25 mouse cellular contexts compared by ENCODE assay signal in the genomic region with DNA sequence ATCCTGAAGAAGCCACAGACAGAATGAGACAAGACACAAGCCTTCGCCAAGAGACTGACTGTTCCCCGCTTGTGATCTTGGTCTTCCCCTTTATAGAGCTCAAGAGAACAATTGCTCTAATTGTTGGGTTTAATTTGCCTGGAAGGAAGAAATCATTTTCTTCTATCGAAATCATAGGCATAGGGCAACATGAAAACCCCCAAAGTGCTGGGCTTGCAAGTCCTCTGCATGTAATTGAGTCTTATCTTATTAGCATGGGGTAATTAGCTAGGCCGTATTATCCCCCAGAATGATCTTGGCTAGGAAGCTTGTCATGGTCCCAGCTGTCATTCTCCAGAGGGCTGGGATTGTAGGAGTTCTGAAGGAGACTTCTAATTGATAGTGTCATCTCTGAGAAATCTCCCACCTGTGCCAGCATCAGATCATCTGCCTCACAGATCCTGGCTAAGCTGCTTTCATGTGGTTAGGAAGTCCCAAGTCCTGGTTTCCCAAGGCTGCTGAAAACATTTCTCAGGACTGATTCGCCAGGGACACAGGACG. TPM values are rescaled to one million over a fixed set of nuclear protein-coding genes. Genes with fewer than 3 reads are reported as not detected.
DNase-seq lines count a peak whose midpoint lies in the region; ATAC-seq and TF ChIP-seq lines count a peak whose summit lies in the region.
"Had no signal": no experiment of that assay in that cellular context is flagged by ENCODE, and none has a peak within 500 bp of the region (broad histone marks: within the 10 kb centered on the region; RNA-seq: fewer than 3 reads in every experiment).

Gene Krt73, minus strand, starts transcription at position 51 of the 540 bp plus-strand sequence.

- H3K27me3 ChIP-seq in hindbrain, embryonic 12.5 days = no peaks in the 10 kb centered on the region; the same call in 1 of the 2 replicates
- H3K27me3 ChIP-seq in hindbrain, embryonic 11.5 days (ENCODE audit: control insufficient read depth, insufficient read depth, low read length) = no peaks in the 10 kb centered on the region
- H3K27me3 ChIP-seq in forebrain, postnatal 0 days (ENCODE audit: insufficient read depth, low read length) = no peaks in the 10 kb centered on the region
- H3K27me3 ChIP-seq in midbrain, embryonic 16.5 days (ENCODE audit: control insufficient read depth, insufficient read depth, low read depth, low read length) = no peaks in the 10 kb centered on the region
- peaks cover 38% of the 10 kb centered on the region for H3K27me3 ChIP-seq in heart, embryonic 12.5 days (replicated peaks)
- H3K27me3 ChIP-seq: lung, embryonic 15.5 days had no signal

- no peak for DNase-seq in hindbrain, embryonic 11.5 days (ENCODE audit: low spot score)
- DNase-seq in brain, embryonic 14.5 days (ENCODE audit: low read depth) = peak; percentile 79
- peak; percentile 23 for DNase-seq in forebrain, postnatal 0 days
- DNase-seq in natural killer cell, adult 2 months (ENCODE audit: low spot score in 2 of 2) = no peak
- DNase-seq in layer of hippocampus, adult 11-12 months (ENCODE audit: low spot score) = no peak
- DNase-seq: embryo, embryonic 11 days; gastrocnemius, postnatal 10 days; heart, adult 2 months; kidney, adult 9 months; kidney, postnatal 4 days; layer of hippocampus, postnatal 36 days; liver, embryonic 13.5 days had no signal

- ATAC-seq in hindbrain, embryonic 12.5 days (ENCODE audit: low FRiP score) = 0 out of 2 replicates have a peak, but pooled peaks have one; percentile 32
- ATAC-seq in hindbrain, embryonic 11.5 days (ENCODE audit: low FRiP score) = no peak
- ATAC-seq in forebrain, postnatal 0 days = peak; percentile 63
- no peak for ATAC-seq in midbrain, embryonic 16.5 days
- no peak for ATAC-seq in heart, embryonic 12.5 days (ENCODE audit: insufficient number of reproducible peaks, low FRiP score)
- ATAC-seq: activated CD4-positive, CD25-positive, alpha-beta regulatory T cell, adult 4 months; inflammation-experienced regulatory T-cells, adult 6 months; Patski had no signal

- no peaks in the 10 kb centered on the region for H3K9me3 ChIP-seq in hindbrain, embryonic 12.5 days (replicated peaks)
- H3K9me3 ChIP-seq in hindbrain, embryonic 11.5 days (ENCODE audit: control insufficient read depth, low read length) = no peaks in the 10 kb centered on the region
- H3K9me3 ChIP-seq in forebrain, postnatal 0 days (ENCODE audit: low read length) = no peaks in the 10 kb centered on the region
- H3K9me3 ChIP-seq in midbrain, embryonic 16.5 days (replicated peaks; ENCODE audit: control insufficient read depth, low read length, poor library complexity, severe bottlenecking) = no peaks in the 10 kb centered on the region
- H3K9me3 ChIP-seq in heart, embryonic 12.5 days (replicated peaks) = no peaks in the 10 kb centered on the region
- H3K9me3 ChIP-seq: limb, embryonic 10.5 days; liver, embryonic 13.5 days; lung, embryonic 15.5 days had no signal

- no peak within 1 kb of the TSS for H3K9ac ChIP-seq in hindbrain, embryonic 12.5 days
- H3K9ac ChIP-seq in hindbrain, embryonic 11.5 days (ENCODE audit: low read depth, low read length) = no peak within 1 kb of the TSS
- H3K9ac ChIP-seq in forebrain, postnatal 0 days = no peak within 1 kb of the TSS
- no peak within 1 kb of the TSS for H3K9ac ChIP-seq in midbrain, embryonic 16.5 days (ENCODE audit: low read depth, low read length)
- H3K9ac ChIP-seq in heart, embryonic 12.5 days = no peak within 1 kb of the TSS
- H3K9ac ChIP-seq: liver, embryonic 13.5 days; lung, embryonic 15.5 days had no signal

- H3K4me1 ChIP-seq in hindbrain, embryonic 12.5 days = peaks cover 14% of the 10 kb centered on the region
- no peaks in the 10 kb centered on the region for H3K4me1 ChIP-seq in hindbrain, embryonic 11.5 days (replicated peaks; ENCODE audit: control insufficient read depth, insufficient read depth, low read length)
- H3K4me1 ChIP-seq in forebrain, postnatal 0 days (ENCODE audit: insufficient read depth) = 0 out of 2 replicates have a peak, but pooled peaks cover 9% of the 10 kb centered on the region
- peaks cover 9% of the 10 kb centered on the region for H3K4me1 ChIP-seq in midbrain, embryonic 16.5 days (ENCODE audit: control insufficient read depth, insufficient read depth, low read length)
- no peaks in the 10 kb centered on the region for H3K4me1 ChIP-seq in heart, embryonic 12.5 days (replicated peaks)
- H3K4me1 ChIP-seq: limb, embryonic 10.5 days; liver, embryonic 13.5 days; lung, embryonic 15.5 days had no signal

- no peak within 1 kb of the TSS for H3K4me3 ChIP-seq in hindbrain, embryonic 12.5 days
- H3K4me3 ChIP-seq in hindbrain, embryonic 11.5 days (ENCODE audit: low read depth, low read length) = no peak within 1 kb of the TSS
- H3K4me3 ChIP-seq in forebrain, postnatal 0 days (ENCODE audit: low read depth, low read length) = no peak within 1 kb of the TSS
- no peak within 1 kb of the TSS for H3K4me3 ChIP-seq in midbrain, embryonic 16.5 days (ENCODE audit: low read depth, low read length)
- no peak within 1 kb of the TSS for H3K4me3 ChIP-seq in heart, embryonic 12.5 days
- H3K4me3 ChIP-seq: heart, adult 2 months; limb, embryonic 10.5 days; liver, embryonic 13.5 days; lung, embryonic 15.5 days had no signal

- WGBS in hindbrain, embryonic 12.5 days = 79% methylated on average over 6 of the region's 6 CpGs
- 86% methylated on average over 6 of the region's 6 CpGs for WGBS in hindbrain, embryonic 11.5 days
- WGBS in forebrain, postnatal 0 days = 50% methylated on average over 6 of the region's 6 CpGs
- WGBS in midbrain, embryonic 16.5 days = 55% methylated on average over 6 of the region's 6 CpGs
- 71% methylated on average over 6 of the region's 6 CpGs for WGBS in heart, embryonic 12.5 days

- no peaks in the 10 kb centered on the region for H3K36me3 ChIP-seq in hindbrain, embryonic 12.5 days
- H3K36me3 ChIP-seq in hindbrain, embryonic 11.5 days (ENCODE audit: control insufficient read depth, insufficient read depth, low read length) = no peaks in the 10 kb centered on the region
- H3K36me3 ChIP-seq in forebrain, postnatal 0 days (ENCODE audit: insufficient read depth) = no peaks in the 10 kb centered on the region
- no peaks in the 10 kb centered on the region for H3K36me3 ChIP-seq in midbrain, embryonic 16.5 days (ENCODE audit: control insufficient read depth, insufficient read depth, low read length)
- H3K36me3 ChIP-seq in heart, embryonic 12.5 days = no peaks in the 10 kb centered on the region
- H3K36me3 ChIP-seq: limb, embryonic 10.5 days; liver, embryonic 13.5 days; lung, embryonic 15.5 days had no signal

- no peak within 1 kb of the TSS for H3K4me2 ChIP-seq in hindbrain, embryonic 12.5 days (replicated peaks)
- no peak within 1 kb of the TSS for H3K4me2 ChIP-seq in hindbrain, embryonic 11.5 days (replicated peaks; ENCODE audit: low read depth, low read length)
- no peak within 1 kb of the TSS for H3K4me2 ChIP-seq in forebrain, postnatal 0 days (ENCODE audit: low read depth)
- no peak within 1 kb of the TSS for H3K4me2 ChIP-seq in midbrain, embryonic 16.5 days (ENCODE audit: low read length)
- H3K4me2 ChIP-seq in heart, embryonic 12.5 days = no peak within 1 kb of the TSS
- H3K4me2 ChIP-seq: liver, embryonic 13.5 days; lung, embryonic 15.5 days had no signal

- no peak for TF ChIP-seq POLR2A in brain, embryonic 14.5 days (IDR thresholded peaks at IDR 0.05; ENCODE audit: borderline replicate concordance, extremely low read depth, insufficient read depth, insufficient read length, poor library complexity, severe bottlenecking)

- TF ChIP-seq CTCF in brain, embryonic 14.5 days (IDR thresholded peaks at IDR 0.05; ENCODE audit: borderline replicate concordance, extremely low read depth, insufficient read depth, insufficient read length) = no peak
- TF ChIP-seq CTCF in forebrain, postnatal 0 days (IDR thresholded peaks at IDR 0.05; ENCODE audit: low read depth) = no peak

- H3K27ac ChIP-seq in hindbrain, embryonic 12.5 days = peak within 1 kb of the TSS; percentile 48
- no peak within 1 kb of the TSS for H3K27ac ChIP-seq in hindbrain, embryonic 11.5 days (ENCODE audit: low read depth, low read length)
- H3K27ac ChIP-seq in forebrain, postnatal 0 days (ENCODE audit: low read depth, low read length) = peak within 1 kb of the TSS; percentile 57; the same call in 1 of the 2 replicates
- peak within 1 kb of the TSS; percentile 34; the same call in 1 of the 2 replicates for H3K27ac ChIP-seq in midbrain, embryonic 16.5 days (ENCODE audit: low read length)
- H3K27ac ChIP-seq in heart, embryonic 12.5 days (ENCODE audit: poor library complexity, severe bottlenecking) = no peak within 1 kb of the TSS
- H3K27ac ChIP-seq: heart, adult 2 months; limb, embryonic 10.5 days; liver, embryonic 13.5 days; lung, embryonic 15.5 days had no signal

RNA-seq across cellular contexts. Expression of gene Krt73, which starts in this region (rescaled TPM):
- polyA plus RNA-seq in hindbrain, embryonic 12.5 days (2016; fragmentation: Nextera tagmentation; extraction: Ambion mirVana) = 0.57 and 0.65 TPM in 2 replicates
- 0.08 and 0.24 TPM in 2 replicates for polyA plus RNA-seq in hindbrain, embryonic 11.5 days (2014; fragmentation: Nextera tagmentation; extraction: Ambion mirVana)
- 0.78 and 0.98 TPM in 2 replicates for polyA plus RNA-seq in brain, embryonic 14.5 days (2012; rRNA removed)
- 0.24 and 0.38 TPM in 2 replicates for total RNA-seq in forebrain, postnatal 0 days (2014; rRNA removed)
- polyA plus RNA-seq in forebrain, postnatal 0 days (2015; fragmentation: Nextera tagmentation; extraction: Ambion mirVana) = 0.54 and 0.69 TPM in 2 replicates
- polyA plus RNA-seq in midbrain, embryonic 16.5 days (2015; fragmentation: Nextera tagmentation; extraction: Ambion mirVana) = 0.31 and 0.43 TPM in 2 replicates
- polyA plus RNA-seq in heart, embryonic 12.5 days (2016; fragmentation: Nextera tagmentation; extraction: Ambion mirVana) = not detected in 2 replicates
- total RNA-seq: adrenal gland, postnatal 4 days; gastrocnemius, postnatal 10 days; heart, adult 2 months; monocyte, adult 5-6 weeks had no signal
- polyA plus RNA-seq: activated CD4-positive, CD25-positive, alpha-beta regulatory T cell, adult 4 months; C2C12; heart, adult 2 months; heart, postnatal 0 days; inflammation-experienced regulatory T-cells, adult 6 months; limb, embryonic 10.5 days; liver, embryonic 13.5 days; lung, embryonic 15.5 days; Patski; stomach, embryonic 14.5 days had no signal

Comparison
In these comparisons a context has a peak if more than half of its experiments do, and no peak if none do; other contexts are left out.
1. Peak in ATAC-seq and H3K27ac ChIP-seq in hindbrain, embryonic 12.5 days; RNA of the gene not detected or under 1 TPM.
2. Peak in DNase-seq in brain, embryonic 14.5 days; RNA of the gene not detected or under 1 TPM.
3. Peak in DNase-seq, ATAC-seq and H3K27ac ChIP-seq in forebrain, postnatal 0 days; RNA of the gene not detected or under 1 TPM.